Mouse (Mus musculus) v-Abl transformed pro-B cells (cell line): ENCODE data around the gene Fbxw26.
"Not testable (repeated sequence)": the region's sequence is repeated elsewhere in the genome, so short reads cannot be mapped to it uniquely, and the experiment has no call there.

ENCODE experiments used
- in situ Hi-C, 2 experiments: fragments of 400-800 bp; cut with MboI; formaldehyde crosslinking; loops; one replicate each; pipeline ENCODE4 v1.15.1; 2025; ENCODE audit not compliant: unreplicated experiment in 2 of 2

Fbxw26 gene

DNA sequence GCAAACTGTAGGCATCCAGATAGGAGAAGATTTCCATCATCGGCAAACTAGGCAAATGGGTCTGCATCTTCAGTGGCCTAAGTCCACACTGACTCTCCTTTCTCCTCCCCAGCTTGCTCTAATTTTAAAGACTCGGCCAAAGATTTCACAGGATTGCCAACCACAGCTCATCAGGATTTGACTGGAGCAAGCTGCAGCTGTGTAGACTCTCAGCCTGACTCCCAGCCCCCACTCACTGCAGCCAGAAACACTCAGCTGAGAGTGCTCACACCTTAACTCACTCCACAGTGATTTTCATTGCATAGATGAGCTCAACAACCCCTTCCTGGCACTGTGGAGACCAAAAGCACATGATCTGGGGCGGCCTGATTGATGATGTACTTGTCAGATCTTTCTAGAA is at the start of gene Fbxw26:
TSS of gene Fbxw26 (minus strand) at position 101 of the 400 bp plus-strand sequence.
- in situ Hi-C loops: not testable (repeated sequence)

DNA sequence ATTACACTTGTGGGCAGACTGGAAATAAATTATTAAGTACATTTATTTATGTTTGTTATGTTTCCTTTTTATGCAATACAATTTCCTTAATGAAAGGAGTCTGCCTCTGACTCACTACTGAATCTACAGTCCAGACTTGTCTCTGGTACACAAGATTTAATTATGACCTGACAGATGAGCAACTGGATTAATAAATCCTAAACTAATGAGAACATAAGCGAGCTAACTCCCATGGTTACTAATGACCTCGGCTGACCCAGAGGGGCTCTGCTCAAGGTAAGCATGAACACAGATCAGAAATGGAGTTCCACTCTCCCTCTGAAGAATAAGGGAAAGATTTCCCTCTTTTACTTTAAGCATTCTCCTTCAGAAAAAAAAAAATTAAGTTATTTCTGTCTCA is 49.3 kb upstream of the Fbxw26 start:
- in situ Hi-C loops: no loop called here

DNA sequence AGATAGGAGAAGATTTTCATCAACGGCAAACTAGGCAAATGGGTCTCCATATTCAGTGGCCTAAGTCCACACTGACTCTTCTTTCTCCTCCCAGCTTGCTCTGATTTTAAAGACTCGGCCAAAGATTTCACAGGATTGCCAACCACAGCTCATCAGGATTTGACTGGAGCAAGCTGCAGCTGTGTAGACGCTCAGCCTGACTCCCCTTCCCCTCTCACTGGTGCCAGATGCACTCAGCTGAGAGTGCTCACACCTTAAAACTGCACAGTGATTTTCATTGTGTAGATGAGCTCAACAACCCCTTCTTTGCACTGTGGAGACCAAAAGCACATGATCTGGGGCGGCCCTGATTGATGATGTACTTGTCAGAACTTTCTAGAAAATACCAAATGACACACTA is 44.7 kb upstream of the Fbxw26 start, which contains the start of gene Fbxw27:
TSS of gene Fbxw27 (minus strand) at position 101 of the 400 bp plus-strand sequence.
- in situ Hi-C loops: not testable (repeated sequence)

DNA sequence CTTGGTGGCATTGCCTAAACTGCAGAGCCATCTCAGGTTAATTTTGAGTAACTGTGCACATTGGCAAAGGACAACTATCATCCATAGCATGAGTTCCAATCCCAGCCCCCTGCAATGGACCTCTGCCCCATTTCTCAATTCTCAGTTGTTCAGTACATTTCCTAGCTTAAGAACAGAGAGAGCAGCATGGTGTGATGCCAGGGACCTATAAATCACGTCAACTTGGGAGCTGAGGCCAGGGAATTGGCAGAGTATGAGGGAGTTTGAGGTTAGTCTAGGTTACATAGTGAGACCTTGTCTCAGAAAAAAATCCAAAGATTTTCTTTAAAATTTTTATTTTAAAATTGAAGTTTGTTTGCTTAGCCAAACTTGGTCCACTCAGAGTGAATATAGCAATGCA is 21.0 kb upstream of the Fbxw26 start:
- in situ Hi-C loops: not testable (repeated sequence)

DNA sequence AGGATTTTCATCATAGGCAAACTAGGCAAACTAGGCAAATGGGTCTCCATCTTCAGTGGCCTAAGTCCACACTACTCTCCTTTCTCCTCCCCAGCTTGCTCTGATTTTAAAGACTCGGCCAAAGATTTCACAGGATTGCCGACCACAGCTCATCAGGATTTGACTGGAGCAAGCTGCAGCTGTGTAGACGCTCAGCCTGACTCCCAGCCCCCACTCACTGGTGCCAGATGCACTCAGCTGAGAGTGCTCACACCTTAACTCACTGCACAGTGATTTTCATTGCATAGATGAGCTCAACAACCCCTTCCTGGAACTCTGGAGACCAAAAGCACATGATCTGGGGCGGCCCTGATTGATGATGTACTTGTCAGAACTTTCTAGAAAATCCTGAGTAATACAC is 43.3 kb downstream of the Fbxw26 start, which contains the start of gene Fbxw18:
TSS of gene Fbxw18 (minus strand) at position 101 of the 400 bp plus-strand sequence.
- in situ Hi-C loops: not testable (repeated sequence)

DNA sequence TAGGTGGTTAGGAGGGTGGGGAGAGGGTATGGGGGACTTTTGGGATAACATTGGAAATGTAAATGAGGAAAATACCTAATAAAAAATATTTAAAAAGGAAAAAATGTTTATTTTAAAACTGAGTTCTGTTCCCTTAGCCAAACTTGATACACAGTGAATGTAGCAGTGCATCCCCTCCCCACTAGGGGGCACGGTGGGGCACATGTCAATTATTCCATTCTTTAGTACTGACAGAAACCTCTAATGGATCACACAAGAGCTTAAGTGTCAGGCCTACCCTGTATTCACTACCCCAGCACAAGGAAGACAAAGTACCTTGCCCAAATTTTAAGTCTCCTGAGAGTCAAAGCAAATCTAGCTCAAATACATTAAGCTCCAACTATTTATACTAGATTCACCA is 60.6 kb downstream of the Fbxw26 start:
- in situ Hi-C loops: loop anchor here (5.0 to 10.0 kb wide), 2 partner anchors 177 to 180 kb away; no protein-coding TSS in a partner anchor
